Mouse (Mus musculus): Measurements from ENCODE around the gene Adra2c. TPM values are rescaled to one million over a fixed set of nuclear protein-coding genes. Genes with fewer than 3 reads are reported as not detected.

Adra2c gene
- polyA plus RNA-seq, 1 experiment, result not detected

GRCm38 (mm10) chr5:35267486-35267885 is 10.6 kb upstream of the Adra2c start:
- WGBS, result 28% methylated on average over 7 of the region's 7 CpGs
- Histone ChIP-seq H3K4me1 (ENCODE audit: control insufficient read depth, insufficient read depth, low read length) (peaks cover 9% of the 10 kb centered on the region), H3K4me3 (ENCODE audit: insufficient read depth, low read depth, low read length) (no peak overlapping the region), H3K27ac (ENCODE audit: insufficient read depth, low read depth, low read length) (no peak overlapping the region)
- TF ChIP-seq POLR2A (IDR thresholded peaks at IDR 0.05; ENCODE audit: insufficient read depth, low read depth, low read length) (no peak), CTCF (IDR thresholded peaks at IDR 0.05; ENCODE audit: insufficient read depth, low read depth, low read length) (no peak)

GRCm38 (mm10) chr5:35275356-35275755 is 2.8 kb upstream of the Adra2c start:
- no peak for TF ChIP-seq POLR2A (IDR thresholded peaks at IDR 0.05; ENCODE audit: insufficient read depth, low read depth, low read length)
- no peak for TF ChIP-seq CTCF (IDR thresholded peaks at IDR 0.05; ENCODE audit: insufficient read depth, low read depth, low read length)
- Histone ChIP-seq H3K27ac (ENCODE audit: insufficient read depth, low read depth, low read length) (no peak overlapping the region), H3K4me3 (ENCODE audit: insufficient read depth, low read depth, low read length) (no peak overlapping the region), H3K4me1 (ENCODE audit: control insufficient read depth, insufficient read depth, low read length) (peaks cover 10% of the 10 kb centered on the region)
- WGBS, result 56% methylated on average over 11 of the region's 11 CpGs

- no peak overlapping the region for H3K27ac ChIP-seq (ENCODE audit: insufficient read depth, low read depth, low read length)
- H3K4me3 ChIP-seq (ENCODE audit: insufficient read depth, low read depth, low read length), result peak overlapping the region; percentile 56
- WGBS, result under 1% methylated on average over 118 of the region's 118 CpGs
- peaks cover 19% of the 10 kb centered on the region for H3K4me1 ChIP-seq (ENCODE audit: control insufficient read depth, insufficient read depth, low read length)
- 0 out of 2 replicates have a peak, but pooled peaks have one; percentile 18 for TF ChIP-seq POLR2A (IDR thresholded peaks at IDR 0.05; ENCODE audit: insufficient read depth, low read depth, low read length)
- peak; percentile 39; the same call in 1 of the 2 replicates for TF ChIP-seq CTCF (IDR thresholded peaks at IDR 0.05; ENCODE audit: insufficient read depth, low read depth, low read length)
Observed at GRCm38 (mm10) chr5:35278741-35279695, 899 bp downstream of the Adra2c start.

GRCm38 (mm10) chr5:35279696-35280001 is 1.5 kb downstream of the Adra2c start:
- Histone ChIP-seq H3K4me3 (ENCODE audit: insufficient read depth, low read depth, low read length) (peak overlapping the region; percentile 56), H3K27ac (ENCODE audit: insufficient read depth, low read depth, low read length) (no peak overlapping the region), H3K4me1 (ENCODE audit: control insufficient read depth, insufficient read depth, low read length) (peaks cover 19% of the 10 kb centered on the region)
- under 1% methylated on average over 49 of the region's 49 CpGs for WGBS
- TF ChIP-seq CTCF (IDR thresholded peaks at IDR 0.05; ENCODE audit: insufficient read depth, low read depth, low read length) (no peak), POLR2A (IDR thresholded peaks at IDR 0.05; ENCODE audit: insufficient read depth, low read depth, low read length) (no peak)

GRCm38 (mm10) chr5:35280002-35280782 is 2.1 kb downstream of the Adra2c start:
- no peak for TF ChIP-seq CTCF (IDR thresholded peaks at IDR 0.05; ENCODE audit: insufficient read depth, low read depth, low read length)
- no peak for TF ChIP-seq POLR2A (IDR thresholded peaks at IDR 0.05; ENCODE audit: insufficient read depth, low read depth, low read length)
- H3K4me1 ChIP-seq (ENCODE audit: control insufficient read depth, insufficient read depth, low read length), result peaks cover 19% of the 10 kb centered on the region
- peak overlapping the region; percentile 56 for H3K4me3 ChIP-seq (ENCODE audit: insufficient read depth, low read depth, low read length)
- no peak overlapping the region for H3K27ac ChIP-seq (ENCODE audit: insufficient read depth, low read depth, low read length)
- WGBS, result 5% methylated on average over 75 of the region's 75 CpGs

GRCm38 (mm10) chr5:35280783-35281165 is 2.7 kb downstream of the Adra2c start:
- TF ChIP-seq POLR2A (IDR thresholded peaks at IDR 0.05; ENCODE audit: insufficient read depth, low read depth, low read length) (no peak), CTCF (IDR thresholded peaks at IDR 0.05; ENCODE audit: insufficient read depth, low read depth, low read length) (no peak)
- Histone ChIP-seq H3K4me1 (ENCODE audit: control insufficient read depth, insufficient read depth, low read length) (peaks cover 19% of the 10 kb centered on the region), H3K4me3 (ENCODE audit: insufficient read depth, low read depth, low read length) (peak overlapping the region; percentile 56), H3K27ac (ENCODE audit: insufficient read depth, low read depth, low read length) (no peak overlapping the region)
- 10% methylated on average over 40 of the region's 40 CpGs for WGBS

GRCm38 (mm10) chr5:35285281-35285680 is 7.2 kb downstream of the Adra2c start:
- WGBS, result 75% methylated on average over 3 of the region's 3 CpGs
- TF ChIP-seq POLR2A (IDR thresholded peaks at IDR 0.05; ENCODE audit: insufficient read depth, low read depth, low read length) (no peak), CTCF (IDR thresholded peaks at IDR 0.05; ENCODE audit: insufficient read depth, low read depth, low read length) (no peak)
- Histone ChIP-seq H3K27ac (ENCODE audit: insufficient read depth, low read depth, low read length) (no peak overlapping the region), H3K4me3 (ENCODE audit: insufficient read depth, low read depth, low read length) (no peak overlapping the region), H3K4me1 (ENCODE audit: control insufficient read depth, insufficient read depth, low read length) (peaks cover 18% of the 10 kb centered on the region)

GRCm38 (mm10) chr5:35286190-35286589 is 8.1 kb downstream of the Adra2c start:
- H3K4me1 ChIP-seq (ENCODE audit: control insufficient read depth, insufficient read depth, low read length), result peaks cover 9% of the 10 kb centered on the region
- no peak for TF ChIP-seq CTCF (IDR thresholded peaks at IDR 0.05; ENCODE audit: insufficient read depth, low read depth, low read length)
- no peak for TF ChIP-seq POLR2A (IDR thresholded peaks at IDR 0.05; ENCODE audit: insufficient read depth, low read depth, low read length)
- 63% methylated on average over 5 of the region's 5 CpGs for WGBS
- H3K4me3 ChIP-seq (ENCODE audit: insufficient read depth, low read depth, low read length), result no peak overlapping the region
- H3K27ac ChIP-seq (ENCODE audit: insufficient read depth, low read depth, low read length), result no peak overlapping the region

GRCm38 (mm10) chr5:35299621-35300020 is 21.5 kb downstream of the Adra2c start:
- H3K4me1 ChIP-seq (ENCODE audit: control insufficient read depth, insufficient read depth, low read length), result no peaks in the 10 kb centered on the region
- H3K27ac ChIP-seq (ENCODE audit: insufficient read depth, low read depth, low read length), result no peak overlapping the region
- 53% methylated on average over 3 of the region's 3 CpGs for WGBS
- no peak for TF ChIP-seq POLR2A (IDR thresholded peaks at IDR 0.05; ENCODE audit: insufficient read depth, low read depth, low read length)
- no peak for TF ChIP-seq CTCF (IDR thresholded peaks at IDR 0.05; ENCODE audit: insufficient read depth, low read depth, low read length)
- no peak overlapping the region for H3K4me3 ChIP-seq (ENCODE audit: insufficient read depth, low read depth, low read length)

Measured in olfactory bulb, adult 2 months (tissue).